Mouse (Mus musculus) E14TG2a.4 (cell line): ENCODE measurements around the gene Ctnna3.
A peak's percentile ranks its signal among the peaks of the same experiment; 100 is the strongest.

Source experiments
- H3K27me3 ChIP-seq: 2 replicates; pipeline ENCODE4 v1.6.1; 2014; ENCODE audit warnings: low read length, control low read depth; ENCODE audit not compliant: insufficient read depth
- H3K36me3 ChIP-seq: 2 replicates; pipeline ENCODE4 v1.6.1; 2014; ENCODE audit warnings: low read length, control low read depth; ENCODE audit not compliant: insufficient read depth
- H3K4me1 ChIP-seq: replicated peaks from 2 replicates; pipeline ENCODE4 v1.6.1; 2014; ENCODE audit warnings: low read depth, low read length, control low read depth
- H3K4me3 ChIP-seq: replicated peaks from 2 replicates; pipeline ENCODE4 v1.5.1; 2014; ENCODE audit warnings: mild to moderate bottlenecking, low read length
- H3K9me3 ChIP-seq: 2 replicates; pipeline ENCODE4 v1.6.1; 2014; ENCODE audit warnings: low read length, control low read depth
- CTCF ChIP-seq: conservative IDR thresholded peaks from 2 replicates; pipeline ENCODE4 v1.5.1; 2014; ENCODE audit warnings: low read length
- NANOG ChIP-seq: IDR thresholded peaks from 2 replicates; pipeline ENCODE4 v1.6.1; 2014; ENCODE audit warnings: borderline replicate concordance, low read length, mixed read lengths
- POU5F1 ChIP-seq: IDR thresholded peaks from 2 replicates; pipeline ENCODE4 v1.6.1; 2014; ENCODE audit warnings: low read length, borderline replicate concordance

Ctnna3 gene

DNA sequence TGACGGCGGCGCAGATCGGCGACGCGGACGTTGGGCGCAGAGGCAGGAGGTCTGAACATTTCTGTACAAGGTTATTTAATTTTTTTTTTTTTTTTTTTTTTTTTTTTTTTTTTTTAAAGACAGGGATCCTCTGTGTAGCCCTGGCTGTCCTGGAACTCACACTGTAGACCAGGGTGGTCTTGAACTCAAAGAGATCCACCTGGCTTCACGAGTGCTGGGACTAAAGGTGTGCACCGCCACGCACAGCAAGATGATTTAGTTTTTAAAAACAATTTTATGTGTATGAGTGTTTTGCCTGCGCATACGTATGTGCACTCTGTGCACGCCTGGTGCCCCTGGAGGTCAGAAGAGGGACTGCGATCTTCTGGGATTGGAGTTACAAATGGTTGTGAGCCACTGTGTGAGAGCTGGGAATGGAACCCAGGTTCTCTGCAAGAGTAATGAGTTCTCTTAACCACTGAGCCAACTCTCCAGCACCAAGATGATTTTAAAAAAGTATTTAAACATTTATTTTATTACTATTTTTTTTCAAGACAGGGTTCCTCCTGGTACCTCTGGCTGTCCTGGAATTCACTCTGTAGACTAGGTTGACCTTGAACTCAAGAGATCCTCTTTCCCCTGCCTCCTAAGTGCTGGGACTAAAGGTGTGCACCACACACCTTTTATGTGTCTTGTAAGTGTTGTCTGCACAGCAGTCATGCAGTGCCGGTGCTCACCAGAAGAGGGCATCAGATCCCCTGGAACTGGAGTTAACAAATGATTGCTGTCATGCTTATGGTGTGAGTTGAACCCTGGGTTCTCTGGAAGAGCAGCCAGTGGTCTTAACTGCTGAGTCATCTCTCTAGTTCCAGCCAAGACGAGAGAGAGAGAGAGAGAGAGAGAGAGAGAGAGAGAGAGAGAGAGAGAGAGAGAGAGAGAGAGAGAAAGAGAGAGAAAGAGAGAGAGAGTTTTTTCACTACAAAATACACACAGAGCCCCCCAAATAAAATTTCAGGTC, 7.9 kb upstream of the Ctnna3 start, which contains the start of gene Gm7075:
Gm7075 (minus strand) TSS at position 51 of the 997 bp plus-strand sequence.
- TF ChIP-seq POU5F1 (no peak), NANOG (no peak), CTCF (peak; percentile 88)
- Histone ChIP-seq H3K4me3 (0 out of 2 replicates have a peak within 1 kb of the TSS, but pooled peaks have one; percentile 29), H3K36me3 (no peaks in the 10 kb centered on the region), H3K4me1 (peaks cover 34% of the 10 kb centered on the region), H3K27me3 (no peaks in the 10 kb centered on the region), H3K9me3 (no peaks in the 10 kb centered on the region)

DNA sequence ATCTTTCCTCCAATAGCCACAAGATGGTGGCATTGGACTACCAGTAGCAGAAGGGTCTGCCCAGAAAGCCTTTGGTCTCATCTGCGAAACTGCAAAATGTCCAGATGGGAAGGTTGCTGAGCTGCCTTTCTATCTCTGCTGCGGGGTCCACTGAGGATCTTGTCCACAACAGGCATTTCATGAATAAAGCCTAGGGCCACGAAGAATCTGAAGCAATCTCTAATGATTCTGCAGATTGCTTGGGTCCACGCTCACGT, 7.2 kb upstream of the Ctnna3 start:
- no peaks in the 10 kb centered on the region for H3K27me3 ChIP-seq
- no peak overlapping the region for H3K4me3 ChIP-seq
- H3K9me3 ChIP-seq: no peaks in the 10 kb centered on the region
- TF ChIP-seq NANOG: no peak
- TF ChIP-seq POU5F1: no peak
- TF ChIP-seq CTCF: no peak
- H3K36me3 ChIP-seq: no peaks in the 10 kb centered on the region
- peaks cover 37% of the 10 kb centered on the region for H3K4me1 ChIP-seq

DNA sequence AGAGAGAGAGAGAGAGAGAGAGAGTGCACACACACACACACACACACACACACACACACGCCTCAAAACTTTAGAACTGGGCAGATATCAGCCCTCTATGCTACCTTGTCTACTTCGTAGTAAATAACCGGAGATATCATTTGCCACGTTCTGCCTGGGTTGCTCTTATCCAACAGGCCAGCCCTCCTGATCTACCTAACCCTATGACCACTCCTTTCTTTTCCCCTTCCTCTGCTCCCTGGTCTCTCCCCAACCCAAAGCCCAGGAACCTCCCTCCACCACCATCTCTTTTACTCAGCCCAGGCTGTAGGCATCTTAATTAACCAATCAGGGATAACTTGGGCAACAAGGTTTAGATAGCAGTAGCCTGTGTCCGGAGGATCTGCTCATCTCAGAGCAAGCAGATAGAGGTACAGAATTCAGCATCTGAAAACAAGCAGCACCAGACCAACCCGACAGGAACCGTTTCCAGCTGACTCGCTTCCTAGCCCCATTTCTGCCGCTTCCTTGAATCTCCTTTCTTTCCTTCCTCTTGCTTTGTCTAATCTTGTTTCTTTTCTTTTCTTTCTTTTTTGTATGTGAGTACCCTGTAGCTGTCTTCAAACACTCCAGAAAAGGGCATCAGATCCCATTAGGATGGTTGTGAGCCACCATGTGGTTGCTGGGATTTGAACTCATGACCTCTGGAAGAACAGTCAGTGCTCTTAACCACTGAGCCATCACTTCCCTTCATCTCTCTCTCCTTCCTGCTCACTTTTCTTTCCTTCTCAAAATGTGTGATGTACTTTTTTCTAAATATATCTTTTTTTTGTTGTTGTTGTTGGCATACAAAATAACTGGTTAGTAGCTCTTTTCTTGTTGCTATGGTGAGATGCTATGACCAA, 6.1 kb upstream of the Ctnna3 start:
- H3K4me1 ChIP-seq: peaks cover 45% of the 10 kb centered on the region
- no peaks in the 10 kb centered on the region for H3K9me3 ChIP-seq
- TF ChIP-seq POU5F1: no peak
- TF ChIP-seq CTCF: no peak
- no peak for TF ChIP-seq NANOG
- no peaks in the 10 kb centered on the region for H3K27me3 ChIP-seq
- H3K4me3 ChIP-seq: no peak overlapping the region
- no peaks in the 10 kb centered on the region for H3K36me3 ChIP-seq

DNA sequence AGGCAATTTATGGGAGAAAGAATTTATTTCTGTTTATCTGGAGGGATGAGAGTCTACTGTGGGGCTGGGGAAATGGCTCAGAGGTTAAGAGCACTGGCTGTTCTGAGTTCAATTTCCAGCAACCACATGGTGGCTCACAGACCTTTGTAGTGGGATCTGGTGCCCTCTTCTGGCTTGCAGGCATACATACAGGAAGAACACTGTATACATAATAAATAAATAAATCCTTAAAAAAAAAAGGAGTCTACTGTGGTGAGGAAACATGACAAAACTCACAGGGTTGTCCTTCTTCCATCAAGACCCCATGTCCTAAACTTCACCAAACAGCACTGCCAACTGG, 5.5 kb upstream of the Ctnna3 start:
- Histone ChIP-seq H3K27me3 (no peaks in the 10 kb centered on the region), H3K36me3 (no peaks in the 10 kb centered on the region), H3K4me1 (peaks cover 45% of the 10 kb centered on the region), H3K4me3 (no peak overlapping the region), H3K9me3 (no peaks in the 10 kb centered on the region)
- TF ChIP-seq NANOG: no peak
- TF ChIP-seq CTCF: peak; percentile 37

DNA sequence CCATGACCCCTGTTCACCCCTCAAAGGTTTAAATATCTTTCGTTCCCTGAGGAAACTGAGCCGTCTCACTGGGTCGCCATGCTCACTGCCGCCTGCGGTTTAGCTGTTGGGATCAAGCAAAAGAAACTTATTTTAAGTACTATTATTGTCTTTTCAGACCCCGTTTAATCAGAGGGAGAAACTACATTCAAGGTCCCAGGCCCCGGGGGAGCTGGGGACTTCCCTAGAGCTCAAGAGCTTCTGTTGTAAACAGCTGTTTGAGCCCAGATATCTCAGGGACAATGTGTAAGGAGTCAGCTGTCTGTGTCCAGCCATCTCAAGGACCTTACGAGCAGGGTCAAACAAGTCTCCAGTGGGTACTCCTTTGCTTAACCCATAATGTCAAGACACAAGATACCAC, 2.8 kb upstream of the Ctnna3 start:
- H3K27me3 ChIP-seq: no peaks in the 10 kb centered on the region
- H3K36me3 ChIP-seq: no peaks in the 10 kb centered on the region
- H3K4me3 ChIP-seq: peak overlapping the region; percentile 11; the same call in 1 of the 2 replicates
- TF ChIP-seq POU5F1 (no peak), CTCF (no peak), NANOG (no peak)
- peaks cover 52% of the 10 kb centered on the region for H3K4me1 ChIP-seq
- H3K9me3 ChIP-seq: no peaks in the 10 kb centered on the region

DNA sequence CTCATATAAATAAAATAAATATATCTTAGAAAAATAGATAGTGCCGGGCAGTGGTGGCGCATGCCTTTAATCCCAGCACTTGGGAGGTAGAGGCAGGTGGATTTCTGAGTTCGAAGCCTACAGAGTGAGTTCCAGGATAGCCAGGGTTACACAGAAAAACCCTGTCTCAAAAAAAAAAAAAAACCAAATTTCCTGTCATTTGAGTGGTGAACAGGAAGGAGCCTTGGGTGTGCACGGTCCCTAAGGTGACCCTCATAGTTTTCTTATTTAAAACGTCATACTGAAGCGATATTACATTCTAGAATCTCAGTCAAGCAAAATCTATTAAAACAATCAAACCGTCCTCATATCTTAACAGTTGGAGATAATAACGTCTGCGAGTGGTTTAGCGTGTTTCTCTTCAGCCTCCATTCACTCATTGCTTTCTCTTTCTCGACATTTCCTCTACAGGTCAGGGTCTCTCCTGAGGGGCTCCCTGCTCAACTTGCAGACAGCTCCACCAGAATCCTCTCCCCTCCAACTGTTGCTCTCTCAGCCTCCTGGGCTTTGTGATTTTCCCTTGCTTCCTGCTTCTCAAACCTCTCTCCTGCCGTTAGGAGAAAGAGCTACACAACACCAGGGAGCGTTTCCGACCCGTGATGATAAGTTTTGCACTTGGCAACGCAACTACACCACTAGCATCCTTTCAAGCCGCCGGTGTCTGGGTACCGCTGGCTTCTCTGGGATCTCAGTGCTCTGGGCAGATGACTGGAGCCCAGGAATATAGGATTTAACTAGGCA, 1.5 kb upstream of the Ctnna3 start:
- Histone ChIP-seq H3K9me3 (no peaks in the 10 kb centered on the region), H3K4me3 (peak overlapping the region; percentile 83), H3K27me3 (no peaks in the 10 kb centered on the region), H3K36me3 (no peaks in the 10 kb centered on the region), H3K4me1 (peaks cover 45% of the 10 kb centered on the region)
- no peak for TF ChIP-seq NANOG
- TF ChIP-seq CTCF: no peak
- TF ChIP-seq POU5F1: no peak

DNA sequence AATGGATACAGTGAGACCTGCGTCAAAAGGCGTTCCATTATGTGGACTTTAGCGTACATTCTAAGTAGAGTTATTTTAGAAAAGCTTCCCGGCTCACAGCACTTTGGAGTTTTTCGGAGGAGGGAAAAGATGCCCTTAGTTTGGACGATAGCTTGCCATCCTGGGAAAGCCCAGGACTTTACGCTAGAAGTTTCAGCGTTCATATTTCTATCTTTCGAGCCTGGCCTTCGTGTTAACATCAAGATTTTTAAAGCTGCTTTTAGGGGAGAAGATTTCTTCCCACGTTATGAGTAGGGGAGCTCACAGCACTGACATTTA, 916 bp upstream of the Ctnna3 start:
- TF ChIP-seq POU5F1: no peak
- TF ChIP-seq NANOG: no peak
- no peak for TF ChIP-seq CTCF
- Histone ChIP-seq H3K36me3 (no peaks in the 10 kb centered on the region), H3K4me1 (peaks cover 42% of the 10 kb centered on the region), H3K27me3 (no peaks in the 10 kb centered on the region), H3K4me3 (peak overlapping the region; percentile 83), H3K9me3 (no peaks in the 10 kb centered on the region)

DNA sequence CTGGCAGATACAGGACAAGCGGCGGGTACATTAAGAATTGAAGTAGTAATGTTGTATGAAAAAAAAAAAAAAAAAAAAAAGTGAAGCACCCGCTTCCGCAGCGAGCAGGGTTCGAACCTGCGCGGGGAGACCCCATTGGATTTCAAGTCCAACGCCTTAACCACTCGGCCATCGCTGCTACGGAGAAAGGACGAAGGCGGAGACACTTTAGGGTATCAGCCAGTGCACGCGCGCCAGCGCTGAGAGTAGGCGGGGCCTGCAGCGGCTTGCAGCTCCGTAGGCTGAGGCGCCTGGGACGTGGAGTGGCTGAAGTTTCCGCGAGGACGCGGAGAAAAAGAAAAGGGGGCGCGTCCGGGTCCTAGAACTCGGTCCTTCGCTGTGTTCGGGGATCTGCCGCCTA, 518 bp upstream of the Ctnna3 start:
- Histone ChIP-seq H3K27me3 (no peaks in the 10 kb centered on the region), H3K36me3 (no peaks in the 10 kb centered on the region), H3K9me3 (no peaks in the 10 kb centered on the region), H3K4me3 (peak overlapping the region; percentile 83), H3K4me1 (peaks cover 42% of the 10 kb centered on the region)
- TF ChIP-seq POU5F1 (no peak), CTCF (no peak), NANOG (no peak)
